Mouse (Mus musculus): ENCODE measurements around the gene Smarcd1. TPM values are rescaled to one million over a fixed set of nuclear protein-coding genes. Genes with fewer than 3 reads are reported as not detected.

Gene Smarcd1
- polyA plus RNA-seq (2012; rRNA removed), result 5.7 and 7.1 TPM in 2 replicates

GRCm38 (mm10) chr15:99701999-99702900 is at the start of gene Smarcd1:
Gene Smarcd1, plus strand, starts transcription at chr15:99702129.

DNA sequence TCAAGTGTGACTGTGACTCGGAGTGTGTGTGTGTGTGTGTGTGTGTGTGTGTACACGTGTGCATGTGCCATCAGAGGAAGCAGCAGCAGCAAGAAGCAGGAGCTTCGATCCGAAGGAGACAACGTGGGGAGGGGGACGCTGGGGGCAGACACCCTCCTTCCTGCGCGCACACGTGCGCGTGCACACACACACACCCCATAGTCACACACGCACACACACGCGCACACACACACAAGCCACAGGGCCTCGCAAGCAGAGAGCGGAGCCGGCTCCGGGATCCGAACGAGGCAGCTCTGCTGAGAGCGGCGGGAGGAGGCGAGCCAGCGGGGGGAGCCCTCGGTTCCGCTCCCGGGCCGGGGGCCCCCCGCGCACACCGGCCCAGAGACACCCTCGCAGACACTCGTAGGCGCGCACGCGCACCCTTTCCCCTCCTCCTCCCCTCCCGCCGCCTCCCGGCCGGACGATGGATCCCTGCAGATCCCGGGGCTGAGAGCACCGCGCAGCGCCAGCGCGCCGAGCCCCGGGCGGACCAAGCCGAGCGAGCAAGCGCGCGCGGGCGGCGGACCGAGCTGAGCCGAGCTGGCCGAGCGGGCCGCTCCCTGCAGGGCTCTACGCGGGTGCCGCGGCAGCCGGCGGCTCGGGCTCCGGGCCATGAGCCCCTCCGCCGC is 31.6 kb upstream of the Smarcd1 start, which contains the start of gene Asic1:
Gene Asic1 (plus strand): TSS at position 215 of the 668 bp plus-strand sequence.

DNA sequence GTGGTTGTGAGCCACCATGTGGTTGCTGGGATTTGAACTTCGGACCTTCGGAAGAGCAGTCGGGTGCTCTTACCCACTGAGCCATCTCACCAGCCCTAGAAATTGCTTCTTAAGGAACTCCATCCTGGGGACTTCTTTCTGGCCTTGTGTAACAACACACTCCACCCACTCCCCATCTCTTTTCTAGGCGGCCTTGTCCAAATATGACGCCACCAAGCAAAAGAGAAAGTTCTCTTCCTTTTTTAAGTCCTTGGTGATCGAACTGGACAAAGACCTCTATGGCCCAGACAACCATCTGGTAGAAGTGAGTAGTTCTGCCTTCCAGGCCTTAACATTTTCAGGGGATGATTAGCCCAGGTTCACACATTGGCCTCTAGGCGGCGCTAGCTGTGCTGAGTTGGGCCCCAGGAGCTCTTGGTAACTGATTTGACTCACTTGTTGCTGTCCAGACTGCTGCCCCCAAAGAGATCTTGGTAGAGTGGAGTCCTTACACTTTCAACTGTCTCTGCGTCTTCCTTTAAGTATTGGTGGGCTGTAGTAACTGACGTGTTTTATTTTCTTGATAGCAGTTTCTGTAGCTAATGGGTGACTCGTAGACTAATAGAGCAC is 3.6 kb downstream of the Smarcd1 start, which contains the start of gene Gm17349:
Gene Gm17349 (minus strand): TSS at position 51 of the 609 bp plus-strand sequence.

DNA sequence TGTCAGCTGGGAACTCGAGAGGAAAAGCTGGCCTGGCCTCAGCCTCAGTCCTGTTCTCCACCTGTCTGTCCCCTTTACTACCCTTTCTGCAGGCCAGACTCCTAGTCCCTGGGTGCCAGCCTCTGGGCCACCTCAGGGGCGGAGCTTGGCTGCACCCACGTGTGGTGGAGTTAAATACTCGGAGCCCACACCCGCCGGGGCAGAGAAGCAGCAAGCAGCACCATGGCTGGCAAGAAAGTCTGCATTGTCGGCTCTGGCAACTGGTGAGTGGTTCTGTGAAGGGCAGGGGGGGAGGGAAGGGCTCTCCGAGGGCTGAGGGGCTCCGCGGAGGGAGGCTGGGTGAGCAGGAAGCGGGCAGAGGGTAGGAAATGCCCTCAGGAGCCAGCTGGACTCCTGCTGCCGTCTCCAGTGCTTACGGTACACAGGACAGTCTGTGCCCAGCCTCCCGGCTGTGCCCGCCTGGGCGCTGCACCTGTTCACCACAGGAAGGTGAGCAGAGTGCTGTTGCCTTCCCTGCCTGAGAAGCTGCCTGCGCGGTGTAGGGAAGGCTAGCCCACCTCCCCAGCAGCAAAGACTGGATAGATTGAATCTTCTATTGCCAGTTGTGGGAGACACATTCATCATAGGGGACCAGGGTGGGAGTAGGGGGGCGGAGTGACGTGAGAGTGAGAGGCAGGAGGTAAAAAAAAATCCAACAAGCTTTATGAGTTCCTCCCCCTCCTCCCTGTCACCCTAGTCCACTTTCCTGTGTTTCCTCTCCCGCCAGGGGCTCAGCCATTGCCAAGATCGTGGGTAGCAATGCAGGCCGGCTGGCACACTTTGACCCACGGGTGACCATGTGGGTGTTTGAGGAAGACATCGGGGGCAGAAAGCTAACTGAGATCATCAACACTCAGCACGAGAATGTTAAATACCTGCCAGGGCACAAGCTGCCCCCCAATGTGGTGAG is 15.7 kb downstream of the Smarcd1 start, which contains the start of gene Gpd1:
Gene Gpd1 (plus strand): TSS at position 130 of the 949 bp plus-strand sequence.

GRCm38 (mm10) chr15:99725341-99726155 is 23.6 kb downstream of the Smarcd1 start, which contains the start of gene Cox14:
Gene Cox14, plus strand, starts transcription at chr15:99725618.

Other genes starting within 250 kb of the Smarcd1 start
- 0.52 and 0.78 TPM in 2 replicates for gene Nckap5l, start 244.4 kb upstream of the Smarcd1 start, polyA plus RNA-seq (2012; rRNA removed)
- gene Bcdin3d, start 227.4 kb upstream of the Smarcd1 start, polyA plus RNA-seq (2012; rRNA removed), result 2.4 and 2.6 TPM in 2 replicates
- gene Faim2, start 174.0 kb upstream of the Smarcd1 start, polyA plus RNA-seq (2012; rRNA removed), result not detected in 2 replicates
- not detected in 2 replicates for gene Aqp2, start 123.1 kb upstream of the Smarcd1 start, polyA plus RNA-seq (2012; rRNA removed)
- gene Aqp5, start 111.3 kb upstream of the Smarcd1 start, polyA plus RNA-seq (2012; rRNA removed), result not detected in 2 replicates
- gene Aqp6, start 100.7 kb upstream of the Smarcd1 start, polyA plus RNA-seq (2012; rRNA removed), result not detected in 2 replicates
- gene Racgap1, start 50.5 kb upstream of the Smarcd1 start, polyA plus RNA-seq (2012; rRNA removed), result 29.8 and 32.5 TPM in 2 replicates
- gene Asic1, start 31.8 kb upstream of the Smarcd1 start, polyA plus RNA-seq (2012; rRNA removed), result 0.08 and 0.11 TPM in 2 replicates
- gene Gm17349, start 3.4 kb downstream of the Smarcd1 start, polyA plus RNA-seq (2012; rRNA removed), result not detected in 2 replicates
- 48.8 and 59.5 TPM in 2 replicates for gene Gpd1, start 15.4 kb downstream of the Smarcd1 start, polyA plus RNA-seq (2012; rRNA removed)
- 91.2 and 107 TPM in 2 replicates for gene Cox14, start 23.5 kb downstream of the Smarcd1 start, polyA plus RNA-seq (2012; rRNA removed)
- gene Cers5, start 70.8 kb downstream of the Smarcd1 start, polyA plus RNA-seq (2012; rRNA removed), result 5.6 and 6.3 TPM in 2 replicates
- 9.1 and 9.6 TPM in 2 replicates for gene Lima1, start 173.3 kb downstream of the Smarcd1 start, polyA plus RNA-seq (2012; rRNA removed)